Mouse (Mus musculus) heart, adult 2 months (tissue): Measurements from ENCODE around the gene Gpr137c.

Experiments used
- CTCF ChIP-seq: fragments of 200-600 bp; IDR thresholded peaks from 2 replicates; pipeline ENCODE4 v1.8.1; 2022; ENCODE audit warnings: antibody characterized with exemption, mild to moderate bottlenecking, moderate library complexity
- EP300 ChIP-seq: fragments of 200-500 bp; IDR thresholded peaks from 2 replicates; pipeline ENCODE4 v1.6.1; 2011; ENCODE audit warnings: low read depth, low read length, control low read depth; ENCODE audit not compliant: insufficient read depth

- no peak for TF ChIP-seq CTCF
- no peak for TF ChIP-seq EP300
Observed at GRCm38 (mm10) chr14:45307630-45308328, 88.3 kb downstream of the Gpr137c start.
